Mouse (Mus musculus) heart, adult 18-20 months (tissue): Measurements from ENCODE around the gene Psg19. TPM values are rescaled to one million over a fixed set of nuclear protein-coding genes. Genes with fewer than 3 reads are reported as not detected.
"Not testable (repeated sequence)": the region's sequence is repeated elsewhere in the genome, so short reads cannot be mapped to it uniquely, and the experiment has no call there.

Experiments
- DNase-seq, 2 experiments: peaks; one replicate each; pipeline ENCODE4 v3.0.0; 2021 to 2022; ENCODE audit warnings: mixed read lengths in 1 of 2
- long read RNA-seq, 2 experiments: library from polyadenylated mRNA; stranded (forward); transcript quantifications; one replicate each; pipeline ENCODE4 v2.0.0; 2021
- total RNA-seq, 2 experiments: library from RNA; stranded (reverse); gene quantifications; 2 replicates each; pipeline ENCODE4 v1.2.3; 2021

The Psg19 gene
- not detected for total RNA-seq
- long read RNA-seq, experiment 1: 0 reads
- long read RNA-seq, experiment 2: 0 reads

DNA sequence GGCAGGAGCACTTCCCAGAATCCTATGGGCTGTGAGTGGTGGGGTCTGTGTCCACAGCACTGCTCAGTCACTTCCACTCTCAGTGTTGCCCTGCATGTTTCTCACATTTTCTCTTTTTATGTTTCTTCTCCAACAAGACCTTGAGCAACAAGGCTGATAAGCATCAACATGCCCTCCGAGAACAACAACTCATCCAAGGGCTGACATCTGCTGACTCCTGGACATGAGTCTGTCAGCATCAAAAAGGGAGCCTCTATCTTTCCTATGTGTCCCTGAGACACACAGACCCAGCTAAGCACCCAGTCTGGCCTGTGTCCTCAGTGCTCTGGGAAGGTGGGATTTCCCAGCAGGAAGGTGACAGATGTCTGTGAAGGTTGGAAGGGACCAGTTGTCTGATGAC lies at the start of gene Psg19:
Gene Psg19, minus strand, starts transcription at position 101 of the 400 bp plus-strand sequence.
- no peak for DNase-seq

DNA sequence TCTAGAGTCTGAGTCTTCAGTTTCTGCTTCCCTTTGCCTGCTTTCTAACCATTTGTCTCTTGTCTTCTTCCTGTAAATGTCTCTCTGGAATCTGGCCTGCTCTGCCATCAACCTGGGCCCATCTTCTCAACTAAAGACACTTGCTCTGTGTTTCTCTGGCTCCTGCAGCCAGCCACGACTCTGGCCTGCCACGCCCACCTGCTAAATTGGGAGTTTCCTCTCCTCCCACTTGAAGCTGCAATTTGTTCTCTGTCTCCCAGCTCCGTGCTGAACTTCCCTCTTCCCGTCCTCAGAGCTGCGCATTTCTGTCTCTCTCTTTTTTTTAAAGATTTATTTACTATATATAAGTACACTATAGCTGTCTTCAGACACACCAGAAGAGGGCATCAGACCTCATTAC lies 46.5 kb upstream of the Psg19 start:
- DNase-seq: peak; percentile 29 to 33

DNA sequence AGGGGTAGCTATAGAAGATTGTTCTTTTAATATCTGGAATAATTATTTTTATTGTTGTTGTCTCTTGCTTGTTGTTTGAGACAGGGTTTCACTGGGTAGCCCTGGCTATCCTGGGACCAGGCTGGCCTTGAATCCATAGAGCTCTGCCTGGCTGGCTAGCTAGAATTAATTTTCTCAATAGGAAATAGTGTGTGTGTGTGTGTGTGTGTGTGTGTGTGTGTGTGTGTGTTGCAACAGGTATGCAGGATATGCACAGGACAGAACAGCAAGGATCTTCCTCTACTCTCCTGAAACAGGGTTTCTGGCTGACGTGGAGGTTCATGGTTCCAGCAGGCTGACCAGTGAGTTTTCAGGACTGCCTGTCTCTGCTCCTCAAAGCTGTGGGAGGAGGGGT lies 42.9 kb upstream of the Psg19 start:
- DNase-seq: peak in 1 of 2 experiments; percentile 13

GRCm38 (mm10) chr7:18840386-18841173 lies 42.3 kb upstream of the Psg19 start:
- DNase-seq: peak; percentile 77 to 88

DNA sequence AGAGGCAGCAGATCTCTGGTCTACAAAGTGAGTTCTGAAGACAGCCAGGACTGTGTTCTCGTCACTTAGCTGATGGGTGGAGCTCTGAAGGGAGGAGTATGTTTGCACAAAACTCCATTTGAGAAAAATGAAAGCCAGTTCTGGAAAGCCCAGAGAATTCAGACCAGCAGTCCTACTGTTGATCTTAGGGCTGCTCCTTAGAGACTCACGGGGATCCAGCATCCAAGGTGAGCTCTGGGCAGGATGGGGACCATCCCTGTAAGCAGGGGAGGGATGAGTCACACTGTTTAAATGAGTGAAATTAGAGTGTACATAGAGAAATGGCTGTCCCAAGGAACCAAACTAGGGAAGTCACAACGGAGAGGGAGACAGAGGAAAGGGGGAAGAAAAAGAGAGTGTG lies 41.5 kb upstream of the Psg19 start, which contains the start of gene Mill2:
Gene Mill2, plus strand, starts transcription at position 102 of the 400 bp plus-strand sequence.
- DNase-seq: peak; percentile 67 to 72

- peak; percentile 16 to 50 for DNase-seq
These were observed 34.0 kb upstream of the Psg19 start for GRCm38 (mm10) chr7:18832298-18832697.

DNA sequence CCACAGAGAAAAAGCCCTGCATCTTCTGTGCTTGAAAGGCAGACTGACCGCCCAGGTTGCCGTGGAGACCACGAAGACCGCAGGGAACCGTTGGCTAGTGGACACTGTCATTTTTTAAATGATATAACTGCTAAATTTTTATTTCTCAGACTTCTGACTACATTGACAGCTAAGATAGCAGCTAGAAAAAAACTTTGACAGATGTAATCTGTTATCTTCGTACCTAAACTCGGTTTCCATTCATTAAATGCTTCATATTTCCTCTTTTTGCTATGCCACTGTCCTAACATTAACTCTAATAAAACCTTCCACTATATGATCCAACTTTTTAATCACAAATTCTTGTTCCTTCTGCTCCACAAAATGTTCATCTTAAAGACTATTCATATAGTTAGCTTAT lies 31.2 kb upstream of the Psg19 start:
- DNase-seq: no peak

- peak; percentile 17 to 27 for DNase-seq
These were observed 30.3 kb upstream of the Psg19 start for GRCm38 (mm10) chr7:18828592-18828991.

GRCm38 (mm10) chr7:18827792-18828546 lies 29.6 kb upstream of the Psg19 start:
- no peak for DNase-seq

GRCm38 (mm10) chr7:18821507-18821906 lies 23.2 kb upstream of the Psg19 start, which contains the start of gene Psg17:
Psg17 (minus strand) TSS chr7:18821607.
- DNase-seq: no peak

DNA sequence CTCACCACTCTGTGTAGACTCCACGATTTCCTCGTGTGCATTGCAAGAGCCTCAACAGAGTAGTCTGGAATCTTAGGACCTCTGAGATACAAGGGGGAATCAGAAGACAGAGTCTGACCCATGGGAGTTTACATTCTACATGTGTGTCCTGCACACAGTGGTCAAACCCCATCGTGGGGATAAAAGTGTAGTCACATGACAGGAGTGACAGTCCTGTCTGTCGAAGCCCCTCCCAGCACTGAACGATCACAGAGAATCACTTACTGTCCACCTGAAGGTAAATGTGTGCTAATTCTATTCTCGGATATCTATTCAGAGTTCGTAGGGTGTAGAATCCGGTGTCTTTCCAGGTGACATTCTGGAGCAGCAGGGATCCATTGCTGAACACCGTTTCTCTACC lies 20.0 kb upstream of the Psg19 start:
- DNase-seq: no peak

DNA sequence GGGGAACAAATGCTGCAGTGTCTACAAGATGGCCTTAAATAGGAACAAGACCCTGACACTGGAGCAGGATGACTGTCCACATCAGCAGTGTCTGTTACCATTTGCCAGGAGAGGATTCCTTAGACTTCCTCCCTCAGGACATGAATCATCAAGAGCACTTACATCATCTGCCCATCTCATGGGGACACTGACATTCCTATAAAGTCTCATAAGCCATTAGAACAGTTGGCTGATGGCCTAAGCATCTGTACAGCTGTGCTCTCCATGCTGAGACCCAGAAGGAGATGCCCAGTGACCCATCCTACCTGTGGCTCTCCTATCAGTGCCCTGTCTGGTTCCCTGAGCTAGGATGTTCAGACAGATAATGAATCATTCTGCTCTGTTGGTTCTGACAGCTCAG lies 5.2 kb upstream of the Psg19 start:
- DNase-seq: no peak

DNA sequence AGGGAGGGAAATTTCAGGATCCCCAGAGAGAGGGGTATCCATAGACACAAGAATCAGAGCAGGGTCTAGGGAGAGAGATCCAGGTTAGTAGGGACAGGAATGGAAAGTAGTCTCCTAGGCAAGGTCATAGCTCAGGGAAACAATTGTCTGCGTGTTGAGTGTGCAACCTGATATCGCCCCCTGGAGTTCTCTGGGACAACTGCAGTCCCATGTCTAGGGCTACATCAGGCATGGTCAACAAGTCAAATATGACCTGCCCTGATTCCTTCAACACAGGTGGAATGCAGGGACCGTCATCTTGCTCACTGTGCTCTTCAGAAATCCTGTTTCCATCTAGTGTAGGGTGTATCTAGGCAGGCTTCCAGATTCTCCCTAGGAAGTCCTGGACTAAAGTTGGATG lies 809 bp upstream of the Psg19 start:
- no peak for DNase-seq

DNA sequence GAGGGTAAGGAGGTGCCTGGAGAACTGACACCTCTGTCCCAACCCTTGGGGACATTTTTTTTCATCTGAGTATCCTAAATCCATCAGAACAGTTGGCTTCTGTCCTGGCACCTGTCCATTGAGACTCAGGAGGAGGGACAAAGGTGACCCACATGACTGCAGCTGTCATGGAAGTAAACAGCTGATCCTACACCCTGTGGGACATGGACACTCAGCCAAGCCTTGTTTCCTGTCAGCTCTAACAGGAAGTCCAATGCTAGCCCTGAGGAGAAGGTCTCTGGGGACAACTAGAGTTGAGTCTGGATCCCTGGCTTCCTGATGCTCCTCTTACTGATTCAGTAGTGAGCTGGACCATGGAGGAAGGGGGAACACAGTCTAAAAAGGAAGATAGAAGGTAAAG lies 7.6 kb downstream of the Psg19 start:
- DNase-seq: peak in 1 of 2 experiments; percentile 8

DNA sequence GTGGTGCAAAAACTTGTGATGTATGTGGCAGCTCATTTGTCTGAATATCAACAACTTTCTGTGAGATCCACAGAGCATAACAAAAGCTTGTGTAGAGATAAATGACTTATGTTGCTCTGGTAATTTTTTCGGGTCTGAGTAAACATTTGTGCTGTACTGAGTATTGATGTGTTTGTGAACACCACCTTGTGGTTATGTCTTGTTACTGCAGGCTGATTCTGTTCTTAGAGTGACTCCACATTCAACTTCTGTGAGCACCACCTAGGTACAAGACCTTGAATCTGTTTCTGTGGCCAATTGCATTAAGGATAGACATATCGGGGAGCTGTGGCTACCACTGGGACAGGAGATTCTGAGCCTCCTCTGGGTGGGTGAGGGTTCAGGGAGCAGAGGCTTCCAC lies 17.0 kb downstream of the Psg19 start:
- DNase-seq: not testable (repeated sequence)

GRCm38 (mm10) chr7:18779337-18779781 lies 19.0 kb downstream of the Psg19 start:
- DNase-seq: peak in 1 of 2 experiments; percentile 39

DNA sequence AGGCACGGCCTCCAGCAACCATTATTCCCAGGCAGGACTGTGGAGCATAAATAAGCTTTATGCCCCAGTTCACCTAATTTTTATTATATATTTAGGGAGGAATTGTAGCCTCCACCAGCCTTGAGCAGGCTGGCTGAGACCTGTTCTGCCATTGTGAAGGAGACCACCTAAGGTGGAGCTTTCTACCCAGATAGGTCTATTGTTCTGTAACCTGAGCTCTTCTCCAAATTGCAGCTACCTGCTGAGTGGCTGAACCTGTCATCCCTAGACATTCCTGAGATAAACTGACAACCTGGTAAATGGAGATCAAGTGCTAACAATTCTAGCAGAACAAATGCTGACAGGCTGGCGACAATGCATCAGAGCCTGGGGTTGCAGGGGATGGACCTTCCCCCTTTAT lies 35.4 kb downstream of the Psg19 start:
- DNase-seq: not testable (repeated sequence)

- DNase-seq: not testable (repeated sequence)
These were observed 38.2 kb downstream of the Psg19 start for GRCm38 (mm10) chr7:18760152-18760551.

GRCm38 (mm10) chr7:18749896-18750477 lies 48.3 kb downstream of the Psg19 start:
- peak; percentile 63 to 78 for DNase-seq

- peak in 1 of 2 experiments; percentile 10 for DNase-seq
These were observed 49.1 kb downstream of the Psg19 start for GRCm38 (mm10) chr7:18748994-18749895.

GRCm38 (mm10) chr7:18747420-18747819 lies 50.9 kb downstream of the Psg19 start:
- not testable (repeated sequence) for DNase-seq
